Mouse (Mus musculus) ES-Bruce4 (cell line): ENCODE results near the gene Pigq.

Experiments used
- CTCF ChIP-seq: IDR thresholded peaks from one replicate; pipeline ENCODE4 v1.8.1; 2011; ENCODE audit warnings: low read depth, low read length
- POLR2A ChIP-seq: IDR thresholded peaks from one replicate; pipeline ENCODE4 v1.8.1; 2011; ENCODE audit warnings: low read length; ENCODE audit not compliant: insufficient read depth

- TF ChIP-seq CTCF, result no peak
- no peak for TF ChIP-seq POLR2A
Observed at GRCm38 (mm10) chr17:25895891-25896290, 48.8 kb downstream of the Pigq start.
